Mouse (Mus musculus) CH12.LX (cell line): ENCODE data around the gene Ccnl2. TPM values are rescaled to one million over a fixed set of nuclear protein-coding genes. Genes with fewer than 3 reads are reported as not detected.
A peak's percentile ranks its signal among the peaks of the same experiment; 100 is the strongest.

Experiments used
- DNase-seq: peaks from one replicate; pipeline ENCODE4 v3.0.0-alpha.2; 2013; ENCODE audit errors: extremely low read depth
- H3K27ac ChIP-seq: 2 replicates; pipeline ENCODE4 v1.5.1; 2012; ENCODE audit warnings: low read depth, mild to moderate bottlenecking, control low read depth, moderate library complexity; ENCODE audit not compliant: insufficient read depth
- H3K27me3 ChIP-seq: replicated peaks from 2 replicates; pipeline ENCODE3; 2012; ENCODE audit warnings: inconsistent platforms
- H3K36me3 ChIP-seq, 2 experiments: replicated peaks in 1 of 2; 2 replicates each; pipeline versions ENCODE3 to v1.6.1; 2012; ENCODE audit warnings: inconsistent platforms in 1 of 2, low read length in 1 of 2, mild to moderate bottlenecking in 1 of 2, mixed read lengths in 1 of 2, moderate library complexity in 1 of 2; ENCODE audit not compliant: control insufficient read depth in 1 of 2, insufficient read depth in 1 of 2
- H3K4me1 ChIP-seq, 2 experiments: 2 replicates each; pipeline ENCODE4 v1.6.1; 2012; ENCODE audit warnings: inconsistent platforms in 1 of 2, moderate library complexity in 1 of 2; ENCODE audit not compliant: insufficient read depth in 2 of 2, control insufficient read depth in 1 of 2
- H3K4me2 ChIP-seq: 2 replicates; pipeline ENCODE4 v1.6.1; 2012; ENCODE audit warnings: low read depth, mild to moderate bottlenecking, control low read depth; ENCODE audit not compliant: poor library complexity, insufficient read depth, severe bottlenecking
- H3K4me3 ChIP-seq, 3 experiments: fragments of 150-350 bp in 1 of 3; sonication (generic) in 1 of 3; replicated peaks in 1 of 3; 2 replicates each; pipeline versions ENCODE3 to v1.5.1; 2011 to 2012; ENCODE audit warnings: low read depth in 2 of 3, low read length in 2 of 3, mild to moderate bottlenecking in 2 of 3, moderate library complexity in 2 of 3, control low read depth in 1 of 3, improper control_type of control experiment in 1 of 3, inconsistent platforms in 1 of 3, mixed read lengths in 1 of 3; ENCODE audit not compliant: poor library complexity in 1 of 3
- H3K79me2 ChIP-seq: replicated peaks from 2 replicates; pipeline ENCODE4 v1.6.1; 2012; ENCODE audit warnings: mild to moderate bottlenecking, moderate library complexity; ENCODE audit not compliant: control insufficient read depth, poor library complexity, insufficient read depth, severe bottlenecking; ENCODE audit errors: extremely low read depth
- H3K9ac ChIP-seq: 2 replicates; pipeline ENCODE4 v1.6.1; 2012; ENCODE audit warnings: low read depth, mild to moderate bottlenecking, control low read depth, moderate library complexity; ENCODE audit not compliant: insufficient read depth
- H3K9me3 ChIP-seq: replicated peaks from 2 replicates; pipeline ENCODE3; 2012; ENCODE audit warnings: low read length, inconsistent platforms, mixed read lengths
- BHLHE40 ChIP-seq: IDR thresholded peaks from 2 replicates; pipeline ENCODE4 v1.6.1; 2011; ENCODE audit warnings: mild to moderate bottlenecking, low read depth, low read length, improper control_type of control experiment
- CHD1 ChIP-seq: IDR thresholded peaks from 2 replicates; pipeline ENCODE4 v1.6.1; 2012; ENCODE audit warnings: low read depth, low read length, improper control_type of control experiment, inconsistent platforms
- CTCF ChIP-seq, 2 experiments: IDR thresholded peaks in 1 of 2; conservative IDR thresholded peaks in 1 of 2; 2 replicates each; pipeline ENCODE4 v1.5.1; 2011 to 2012; ENCODE audit warnings: low read depth in 2 of 2, low read length in 2 of 2, improper control_type of control experiment in 1 of 2, inconsistent platforms in 1 of 2, mild to moderate bottlenecking in 1 of 2, moderate library complexity in 1 of 2
- E2F4 ChIP-seq: IDR thresholded peaks from 2 replicates; pipeline ENCODE4 v1.6.1; 2011; ENCODE audit warnings: low read depth, low read length, improper control_type of control experiment; ENCODE audit not compliant: insufficient replicate concordance
- ELF1 ChIP-seq: IDR thresholded peaks from 2 replicates; pipeline ENCODE4 v1.6.1; 2014; ENCODE audit warnings: low read depth, mild to moderate bottlenecking, inconsistent platforms, low read length, improper control_type of control experiment
- EP300 ChIP-seq: IDR thresholded peaks from 2 replicates; pipeline ENCODE4 v1.6.1; 2011; ENCODE audit warnings: low read length, improper control_type of control experiment
- ETS1 ChIP-seq: conservative IDR thresholded peaks from 2 replicates; pipeline ENCODE4 v1.6.1; 2012; ENCODE audit warnings: low read depth, mild to moderate bottlenecking, inconsistent platforms, low read length, improper control_type of control experiment, moderate library complexity
- JUN ChIP-seq: IDR thresholded peaks from 2 replicates; pipeline ENCODE4 v1.6.1; 2011; ENCODE audit warnings: low read depth, mild to moderate bottlenecking, low read length, improper control_type of control experiment, moderate library complexity; ENCODE audit not compliant: insufficient read depth
- MAX ChIP-seq: IDR thresholded peaks from 2 replicates; pipeline ENCODE4 v1.6.1; 2011; ENCODE audit warnings: low read length, improper control_type of control experiment
- MAZ ChIP-seq: IDR thresholded peaks from 2 replicates; pipeline ENCODE4 v1.6.1; 2012; ENCODE audit warnings: low read depth, mild to moderate bottlenecking, inconsistent platforms, low read length, improper control_type of control experiment, moderate library complexity
- MEF2A ChIP-seq: IDR thresholded peaks from 2 replicates; pipeline ENCODE4 v1.6.1; 2014; ENCODE audit warnings: low read depth, mild to moderate bottlenecking, inconsistent platforms, low read length, improper control_type of control experiment, borderline replicate concordance
- MXI1 ChIP-seq: IDR thresholded peaks from 2 replicates; pipeline ENCODE4 v1.6.1; 2011; ENCODE audit warnings: mild to moderate bottlenecking, low read depth, low read length, improper control_type of control experiment
- NRF1 ChIP-seq: IDR thresholded peaks from 2 replicates; pipeline ENCODE4 v1.6.1; 2014; ENCODE audit warnings: low read depth, mild to moderate bottlenecking, inconsistent platforms, low read length, improper control_type of control experiment, moderate library complexity
- PAX5 ChIP-seq: IDR thresholded peaks from 2 replicates; pipeline ENCODE4 v1.6.1; 2012; ENCODE audit warnings: low read length, inconsistent platforms, mixed read lengths
- RAD21 ChIP-seq: IDR thresholded peaks from 2 replicates; pipeline ENCODE4 v1.6.1; 2011; ENCODE audit warnings: low read depth, mild to moderate bottlenecking, low read length, improper control_type of control experiment, moderate library complexity
- TBP ChIP-seq: conservative IDR thresholded peaks from 2 replicates; pipeline ENCODE4 v1.6.1; 2011; ENCODE audit warnings: low read depth, low read length, improper control_type of control experiment
- TCF12 ChIP-seq: IDR thresholded peaks from 2 replicates; pipeline ENCODE4 v1.6.1; 2014; ENCODE audit warnings: low read depth, mild to moderate bottlenecking, inconsistent platforms, low read length, improper control_type of control experiment
- ZC3H11A ChIP-seq: IDR thresholded peaks from 2 replicates; pipeline ENCODE4 v1.6.1; 2012; ENCODE audit warnings: low read depth, mild to moderate bottlenecking, inconsistent platforms, low read length, improper control_type of control experiment
- dilution Hi-C: fragments of 300-500 bp; cut with MboI; formaldehyde crosslinking; loops from 2 replicates; pipeline ENCODE4 v1.14.3; 2020; ENCODE audit warnings: low sequenced_read_pairs; ENCODE audit not compliant: extremely low pct_unique_long_range_greater_than_20kb, extremely low pct_ligation_motif_present
- in situ Hi-C: fragments of 300-500 bp; cut with MboI; formaldehyde crosslinking; loops from 3 replicates; pipeline ENCODE4 v1.14.3; 2019; ENCODE audit warnings: low sequenced_read_pairs, low pct_ligation_motif_present, low pct_unique_long_range_greater_than_20kb, mixed read lengths
- polyA plus RNA-seq: library from polyadenylated mRNA; unstranded; fragments of >175 nt; gene quantifications from 2 replicates; pipeline ENCODE4 v1.2.1, GENCODE M21; 2012; ENCODE audit warnings: low read depth; ENCODE audit not compliant: insufficient read length
- total RNA-seq, 2 experiments: library from RNA; depleted of rRNA; stranded (reverse); fragments of 300-350 nt in 1 of 2; fragments of >200 nt in 1 of 2; gene quantifications; 2 replicates each; pipeline ENCODE4 v1.2.3; 2012 to 2014

Gene Ccnl2
- total and polyA plus RNA-seq, 3 experiments, result 59.6 to 67.7 (median 63.7) TPM

DNA sequence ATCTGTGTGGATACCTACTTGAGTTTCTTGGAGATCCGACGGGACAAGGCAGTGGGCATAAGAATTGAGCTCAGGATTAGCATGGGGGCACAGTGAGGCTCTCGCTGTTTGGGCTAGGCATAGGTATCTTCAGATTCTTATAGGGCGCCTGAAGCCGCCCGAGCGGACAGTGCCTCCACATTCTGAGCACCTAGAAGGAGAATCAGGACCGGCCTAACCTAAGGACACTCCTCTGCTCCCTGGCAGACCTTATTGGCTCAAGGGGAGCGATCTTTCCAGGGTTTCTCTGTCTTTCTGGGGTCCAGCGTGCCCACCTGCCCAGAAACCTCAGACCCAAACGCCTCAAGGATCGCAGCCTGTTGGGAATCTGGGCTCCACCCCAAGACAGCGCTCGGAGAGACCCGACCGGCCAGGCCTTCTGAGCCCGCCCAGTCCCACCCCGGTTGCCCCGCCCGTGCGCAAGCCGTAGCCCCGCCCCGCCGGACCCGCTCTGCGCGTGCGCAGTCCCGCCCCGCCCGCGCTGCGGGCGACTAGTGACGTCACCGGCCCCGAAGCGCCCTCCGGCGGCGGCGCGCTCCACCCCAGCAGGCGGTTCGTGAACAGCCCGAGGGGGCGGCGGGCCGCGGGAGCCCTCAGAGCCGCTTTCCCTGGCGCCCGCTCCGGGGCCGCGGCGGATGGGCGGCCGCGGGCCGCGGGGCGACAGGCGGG is 34.7 kb downstream of the Ccnl2 start, which contains the start of gene Dvl1 (continued):
- TF ChIP-seq CTCF (conservative IDR thresholded peaks at IDR 0.05 in 1 of 2, IDR thresholded peaks at IDR 0.05 in 1 of 2; ENCODE audit: low read depth in 2 of 2, low read length in 2 of 2) (peak in 1 of 2 experiments; percentile 74; a peak in 2 of 4 replicates), BHLHE40 (0 out of 2 replicates have a peak, but pooled peaks have one; percentile 25), EP300 (no peak), CHD1 (no peak), ZC3H11A (no peak), TBP (no peak), MAX (0 out of 2 replicates have a peak, but pooled peaks have one; percentile 17), MEF2A (peak; percentile 54; the same call in 1 of the 2 replicates), TCF12 (peak; percentile 63; the same call in 1 of the 2 replicates), PAX5 (no peak), ETS1 (no peak), RAD21 (no peak; the same call in 1 of the 2 replicates), JUN (0 out of 2 replicates have a peak, but pooled peaks have one; percentile 17), MAZ (peak; percentile 81; the same call in 1 of the 2 replicates), ELF1 (peak; percentile 46; the same call in 1 of the 2 replicates), E2F4 (no peak)

DNA sequence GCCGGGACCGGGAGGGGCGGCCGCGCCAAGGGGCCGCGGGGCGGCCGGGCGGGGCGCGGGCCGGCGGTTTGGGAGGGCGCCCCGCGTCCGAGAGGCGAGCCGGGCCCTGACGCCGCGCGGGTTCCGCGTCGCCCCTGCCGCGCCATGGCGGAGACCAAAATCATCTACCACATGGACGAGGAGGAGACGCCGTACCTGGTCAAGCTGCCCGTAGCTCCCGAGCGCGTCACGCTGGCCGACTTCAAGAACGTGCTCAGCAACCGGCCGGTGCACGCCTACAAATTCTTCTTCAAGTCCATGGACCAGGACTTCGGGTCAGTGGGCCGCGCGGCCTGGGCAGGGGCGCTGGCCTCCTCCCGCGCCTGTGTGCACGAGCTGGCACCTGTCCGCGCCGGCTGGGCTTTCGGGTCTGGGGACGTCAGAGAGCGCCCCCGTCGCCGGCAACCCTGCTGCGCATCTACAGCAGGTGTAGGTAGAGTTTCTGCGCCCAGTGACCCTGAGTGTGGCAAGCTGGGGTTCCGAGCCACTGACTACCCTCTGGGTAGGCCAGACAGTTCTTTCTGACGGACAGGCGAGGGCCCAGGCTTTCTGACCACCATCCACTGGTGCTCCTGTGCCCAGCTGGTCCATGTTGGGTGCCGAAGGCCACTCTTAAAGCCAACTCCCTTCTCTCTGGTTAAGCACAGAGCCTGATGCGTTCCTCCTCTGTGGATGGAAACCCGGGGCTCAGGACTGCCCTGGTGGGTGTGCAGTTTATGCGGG is 35.5 kb downstream of the Ccnl2 start:
- peaks cover 19% of the 10 kb centered on the region for H3K79me2 ChIP-seq
- in situ Hi-C loops, result no loop called here
- peaks cover 3 to 30% of the 10 kb centered on the region in 2 experiments for H3K36me3 ChIP-seq
- H3K9ac ChIP-seq, result peak overlapping the region; percentile 89
- TF ChIP-seq ZC3H11A (no peak), MAX (no peak), BHLHE40 (peak; percentile 33), CTCF (conservative IDR thresholded peaks at IDR 0.05 in 1 of 2, IDR thresholded peaks at IDR 0.05 in 1 of 2; ENCODE audit: low read depth in 2 of 2, low read length in 2 of 2) (peak in 1 of 2 experiments; percentile 43; a peak in 2 of 4 replicates), MAZ (no peak), MXI1 (peak; percentile 58; the same call in 1 of the 2 replicates), NRF1 (0 out of 2 replicates have a peak, but pooled peaks have one; percentile 33)
- TF ChIP-seq, all 38 proteins: peak for 4
- no peak for DNase-seq
- Histone ChIP-seq H3K4me3 (peak overlapping the region; percentile 85 to 96 (median 89)), H3K4me2 (peak overlapping the region; percentile 90), H3K4me1 (peaks cover 17 to 50% of the 10 kb centered on the region in 2 experiments), H3K27ac (peak overlapping the region; percentile 30; the same call in 1 of the 2 replicates), H3K9me3 (no peaks in the 10 kb centered on the region), H3K27me3 (no peaks in the 10 kb centered on the region)
- dilution Hi-C loops, result no loop called here
